Mouse (Mus musculus) gastrocnemius, postnatal 10 days (tissue): ENCODE data around the gene Tspan15. TPM values are rescaled to one million over a fixed set of nuclear protein-coding genes. Genes with fewer than 3 reads are reported as not detected.

ENCODE experiments used
- DNase-seq: peaks from one replicate; pipeline ENCODE4 v3.0.0; 2021; ENCODE audit warnings: mixed read lengths
- total RNA-seq, 2 experiments: library from RNA; stranded (reverse); gene quantifications; 2 replicates each; pipeline ENCODE4 v1.2.3; 2021

Gene Tspan15
- total RNA-seq, 2 experiments from 2014 or later, result 16.4 to 19.3 TPM

- no peak for DNase-seq
Measured at GRCm38 (mm10) chr10:62190821-62191220, 40.2 kb downstream of the Tspan15 start.

- DNase-seq, result no peak
Measured at GRCm38 (mm10) chr10:62189910-62190309, 41.1 kb downstream of the Tspan15 start.

GRCm38 (mm10) chr10:62189303-62189702 lies 41.7 kb downstream of the Tspan15 start:
- no peak for DNase-seq

GRCm38 (mm10) chr10:62186882-62187281 lies 44.2 kb downstream of the Tspan15 start:
- DNase-seq, result peak; percentile 89

- DNase-seq, result peak; percentile 97
Measured at GRCm38 (mm10) chr10:62183053-62183452, 48.0 kb downstream of the Tspan15 start.

GRCm38 (mm10) chr10:62182471-62183014 lies 48.5 kb downstream of the Tspan15 start:
- no peak for DNase-seq

- DNase-seq, result no peak
Measured at GRCm38 (mm10) chr10:62181701-62182100, 49.4 kb downstream of the Tspan15 start.

- DNase-seq, result no peak
Measured at GRCm38 (mm10) chr10:62179944-62180343, 51.1 kb downstream of the Tspan15 start.

GRCm38 (mm10) chr10:62174533-62175313 lies 56.3 kb downstream of the Tspan15 start:
- DNase-seq, result no peak

- DNase-seq, result no peak
Measured at GRCm38 (mm10) chr10:62173941-62174448, 57.1 kb downstream of the Tspan15 start.

GRCm38 (mm10) chr10:62172841-62173553 lies 58.1 kb downstream of the Tspan15 start:
- no peak for DNase-seq

GRCm38 (mm10) chr10:62162410-62162809 lies 68.6 kb downstream of the Tspan15 start:
- no peak for DNase-seq

- DNase-seq, result no peak
Measured at GRCm38 (mm10) chr10:62149929-62150328, 81.1 kb downstream of the Tspan15 start.

- DNase-seq, result no peak
Measured at GRCm38 (mm10) chr10:62147466-62148248, 83.4 kb downstream of the Tspan15 start.

GRCm38 (mm10) chr10:62145957-62146356 lies 85.1 kb downstream of the Tspan15 start:
- DNase-seq, result no peak

- no peak for DNase-seq
Measured at GRCm38 (mm10) chr10:62143820-62144219, 87.2 kb downstream of the Tspan15 start, which contains the start of gene Fam241b. TSS of gene Fam241b (minus strand) at chr10:62143920.

- DNase-seq, result no peak
Measured at GRCm38 (mm10) chr10:62138040-62138439, 93.0 kb downstream of the Tspan15 start.

GRCm38 (mm10) chr10:62137150-62137549 lies 93.9 kb downstream of the Tspan15 start:
- no peak for DNase-seq

- DNase-seq, result no peak
Measured at GRCm38 (mm10) chr10:62135696-62136470, 95.2 kb downstream of the Tspan15 start.
